Mouse (Mus musculus) liver, adult 2 months (tissue): Measurements from ENCODE around the gene Rsbn1.
A peak's percentile ranks its signal among the peaks of the same experiment; 100 is the strongest.

ENCODE experiments used
- CTCF ChIP-seq: fragments of 200-500 bp; IDR thresholded peaks from 2 replicates; pipeline ENCODE4 v1.5.1; 2011; ENCODE audit warnings: low read depth, low read length, control low read depth
- POLR2A ChIP-seq: fragments of 200-500 bp; IDR thresholded peaks from 2 replicates; pipeline ENCODE4 v1.6.1; 2011; ENCODE audit warnings: low read length, control low read depth; ENCODE audit not compliant: insufficient read depth; ENCODE audit errors: extremely low read depth

- TF ChIP-seq CTCF: 0 out of 2 replicates have a peak, but pooled peaks have one; percentile 6
- 0 out of 2 replicates have a peak, but pooled peaks have one; percentile 61 for TF ChIP-seq POLR2A
Observed at GRCm38 (mm10) chr3:103967861-103968691, 54.2 kb downstream of the Rsbn1 start, which contains the start of gene Phtf1.
